Mouse (Mus musculus) kidney, embryonic 14.5 days (tissue): ENCODE results near the gene Wdr64. TPM values are rescaled to one million over a fixed set of nuclear protein-coding genes. Genes with fewer than 3 reads are reported as not detected.

ENCODE experiments used
- ATAC-seq: fragments of 200-750 bp; cut with Nextera tagmentation; 2 replicates; pipeline ENCODE4 v1.8.0; 2017; ENCODE audit warnings: moderate number of reproducible peaks, mild to moderate bottlenecking, moderate TSS enrichment, moderate library complexity; ENCODE audit not compliant: low FRiP score, low TSS enrichment
- H3K27ac ChIP-seq: fragments of 300-500 bp; sonication (generic); 2 replicates; pipeline ENCODE4 v1.5.1; 2014; ENCODE audit warnings: low read depth, mild to moderate bottlenecking, low read length, moderate library complexity, mixed read lengths
- H3K27me3 ChIP-seq: fragments of 300-500 bp; sonication (generic); 2 replicates; pipeline ENCODE4 v1.6.1; 2014; ENCODE audit warnings: mild to moderate bottlenecking, low read length; ENCODE audit not compliant: control insufficient read depth, insufficient read depth
- H3K36me3 ChIP-seq: fragments of 300-500 bp; sonication (generic); 2 replicates; pipeline ENCODE4 v1.6.1; 2014; ENCODE audit warnings: low read length, mixed read lengths; ENCODE audit not compliant: control insufficient read depth, insufficient read depth
- H3K4me1 ChIP-seq: fragments of 300-500 bp; sonication (generic); 2 replicates; pipeline ENCODE4 v1.6.1; 2014; ENCODE audit warnings: low read length, mixed read lengths; ENCODE audit not compliant: control insufficient read depth, insufficient read depth
- H3K4me2 ChIP-seq: fragments of 300-500 bp; sonication (generic); replicated peaks from 2 replicates; pipeline ENCODE4 v1.6.1; 2014; ENCODE audit warnings: low read depth, mild to moderate bottlenecking, low read length
- H3K4me3 ChIP-seq: fragments of 300-500 bp; sonication (generic); 2 replicates; pipeline ENCODE4 v1.5.1; 2014; ENCODE audit warnings: mild to moderate bottlenecking, low read length
- H3K9ac ChIP-seq: fragments of 300-500 bp; sonication (generic); 2 replicates; pipeline ENCODE4 v1.6.1; 2014; ENCODE audit warnings: low read depth, mild to moderate bottlenecking, low read length, moderate library complexity
- H3K9me3 ChIP-seq: fragments of 300-500 bp; sonication (generic); 2 replicates; pipeline ENCODE4 v1.6.1; 2016; ENCODE audit warnings: low read length; ENCODE audit not compliant: control insufficient read depth
- WGBS: fragments of 180-500 bp; shearing (Covaris S2); extraction: QIAGEN DNeasy Blood & Tissue Kit; methylation state at CpG from one replicate; pipeline ENCODE4 v1.1.7; 2014; 5-methylcytosine and 5-hydroxymethylcytosine counted together
- polyA plus RNA-seq: library from polyadenylated mRNA; unstranded; fragments of >200 nt; fragmentation: Nextera tagmentation; extraction: Ambion mirVana; gene quantifications from 2 replicates; pipeline ENCODE4 v1.2.1, GENCODE M21; 2014

The Wdr64 gene
- polyA plus RNA-seq, 1 experiment from 2014 or later, result not detected

- WGBS, result 62% methylated on average over 9 of the region's 9 CpGs
- ATAC-seq, result no peak
- Histone ChIP-seq H3K9ac (no peak overlapping the region), H3K4me2 (no peak overlapping the region), H3K4me1 (no peaks in the 10 kb centered on the region), H3K27ac (no peak overlapping the region), H3K9me3 (peaks cover 4% of the 10 kb centered on the region; the same call in 1 of the 2 replicates), H3K36me3 (no peaks in the 10 kb centered on the region), H3K4me3 (no peak overlapping the region), H3K27me3 (no peaks in the 10 kb centered on the region)
Measured at GRCm38 (mm10) chr1:175823815-175824438, 125.5 kb downstream of the Wdr64 start.

GRCm38 (mm10) chr1:175828539-175828938 lies 130.1 kb downstream of the Wdr64 start:
- Histone ChIP-seq H3K27ac (no peak overlapping the region), H3K36me3 (no peaks in the 10 kb centered on the region), H3K4me1 (no peaks in the 10 kb centered on the region), H3K9ac (no peak overlapping the region), H3K27me3 (no peaks in the 10 kb centered on the region), H3K9me3 (peaks cover 4% of the 10 kb centered on the region; the same call in 1 of the 2 replicates), H3K4me2 (no peak overlapping the region), H3K4me3 (no peak overlapping the region)
- ATAC-seq, result no peak
- 85% methylated on average over 7 of the region's 7 CpGs for WGBS

GRCm38 (mm10) chr1:175829220-175829619 lies 130.8 kb downstream of the Wdr64 start:
- Histone ChIP-seq H3K4me2 (no peak overlapping the region), H3K9me3 (peaks cover 4% of the 10 kb centered on the region; the same call in 1 of the 2 replicates), H3K4me1 (no peaks in the 10 kb centered on the region), H3K36me3 (no peaks in the 10 kb centered on the region), H3K27ac (no peak overlapping the region), H3K9ac (no peak overlapping the region), H3K27me3 (no peaks in the 10 kb centered on the region), H3K4me3 (no peak overlapping the region)
- WGBS, result 82% methylated on average over 2 of the region's 2 CpGs
- ATAC-seq, result no peak

GRCm38 (mm10) chr1:175855515-175855914 lies 157.1 kb downstream of the Wdr64 start:
- H3K27me3 ChIP-seq, result no peaks in the 10 kb centered on the region
- no peaks in the 10 kb centered on the region for H3K4me1 ChIP-seq
- 86% methylated on average over 1 of the region's 1 CpGs for WGBS
- H3K4me3 ChIP-seq, result no peak overlapping the region
- H3K27ac ChIP-seq, result no peak overlapping the region
- H3K9ac ChIP-seq, result no peak overlapping the region
- 0 out of 2 replicates have a peak, but pooled peaks have one; percentile 52 for ATAC-seq
- no peaks in the 10 kb centered on the region for H3K36me3 ChIP-seq
- no peaks in the 10 kb centered on the region for H3K9me3 ChIP-seq
- H3K4me2 ChIP-seq, result no peak overlapping the region

Other genes with a start within 250 kb of the Wdr64 start
- gene Rgs7, start 206.1 kb upstream of the Wdr64 start, polyA plus RNA-seq, result 0.34 and 0.60 TPM in 2 replicates
- gene Kmo, start 78.2 kb upstream of the Wdr64 start, polyA plus RNA-seq, result not detected in 2 replicates
- 116 and 140 TPM in 2 replicates for gene Fh1, start 73.0 kb upstream of the Wdr64 start, polyA plus RNA-seq
- 8.6 and 9.0 TPM in 2 replicates for gene Opn3, start 5.8 kb upstream of the Wdr64 start, polyA plus RNA-seq
- 3.4 and 5.7 TPM in 2 replicates for gene Chml, start 5.7 kb upstream of the Wdr64 start, polyA plus RNA-seq
- gene Exo1, start 182.0 kb downstream of the Wdr64 start, polyA plus RNA-seq, result 76.1 and 103 TPM in 2 replicates
- gene Gm38100, start 221.7 kb downstream of the Wdr64 start, polyA plus RNA-seq, result not detected in 2 replicates